Mouse (Mus musculus) c-Kit-positive CD71-positive TER-119-negative erythroid progenitor cells, embryonic 14.5 days (primary cell): ENCODE measurements at regions not wholly inside any gene's neighbourhood (a gene's known extent, or its start where the extent isn't known, plus 50 kb on each side); places are given as distances from the start of the nearest gene placed in this dataset.

ENCODE experiments used
- DNase-seq: peaks from one replicate; pipeline ENCODE4 v3.0.0-alpha.2; 2013; ENCODE audit warnings: low read depth

- DNase-seq: no peak
Observed at GRCm38 (mm10) chr3:117520461-117520860, 54.2 kb upstream of the Plppr5 start.

- DNase-seq: no peak
Observed at GRCm38 (mm10) chr3:117508090-117508489, 66.5 kb upstream of the Plppr5 start.

- no peak for DNase-seq
Observed at GRCm38 (mm10) chr3:117506151-117506723, 68.4 kb upstream of the Plppr5 start.

- DNase-seq: no peak
Observed at GRCm38 (mm10) chr3:117501107-117501506, 73.5 kb upstream of the Plppr5 start.

- no peak for DNase-seq
Observed at GRCm38 (mm10) chr3:117498138-117498897, 76.3 kb upstream of the Plppr5 start.

- DNase-seq: peak; percentile 1
Observed at GRCm38 (mm10) chr3:117494118-117494517, 80.5 kb upstream of the Plppr5 start.

GRCm38 (mm10) chr3:117487281-117488027, 87.2 kb upstream of the Plppr5 start:
- no peak for DNase-seq

- no peak for DNase-seq
Observed at GRCm38 (mm10) chr3:117486351-117486750, 88.3 kb upstream of the Plppr5 start.

GRCm38 (mm10) chr3:117480131-117480530, 94.5 kb upstream of the Plppr5 start:
- DNase-seq: no peak

- no peak for DNase-seq
Observed at GRCm38 (mm10) chr3:117459507-117459906, 98.8 kb upstream of the Plppr4 start.

GRCm38 (mm10) chr3:117450559-117450958, 89.9 kb upstream of the Plppr4 start:
- DNase-seq: no peak

GRCm38 (mm10) chr3:117441887-117442286, 81.2 kb upstream of the Plppr4 start:
- DNase-seq: no peak

- DNase-seq: no peak
Observed at GRCm38 (mm10) chr3:117440294-117440693, 79.6 kb upstream of the Plppr4 start.

- peak; percentile 28 for DNase-seq
Observed at GRCm38 (mm10) chr3:117438473-117439114, 77.9 kb upstream of the Plppr4 start.

GRCm38 (mm10) chr3:117424526-117424925, 63.9 kb upstream of the Plppr4 start:
- no peak for DNase-seq

GRCm38 (mm10) chr3:117412896-117413747, 52.4 kb upstream of the Plppr4 start:
- DNase-seq: no peak
